Mouse (Mus musculus): Measurements from ENCODE around the gene Abcg1.

Abcg1 gene

DNA sequence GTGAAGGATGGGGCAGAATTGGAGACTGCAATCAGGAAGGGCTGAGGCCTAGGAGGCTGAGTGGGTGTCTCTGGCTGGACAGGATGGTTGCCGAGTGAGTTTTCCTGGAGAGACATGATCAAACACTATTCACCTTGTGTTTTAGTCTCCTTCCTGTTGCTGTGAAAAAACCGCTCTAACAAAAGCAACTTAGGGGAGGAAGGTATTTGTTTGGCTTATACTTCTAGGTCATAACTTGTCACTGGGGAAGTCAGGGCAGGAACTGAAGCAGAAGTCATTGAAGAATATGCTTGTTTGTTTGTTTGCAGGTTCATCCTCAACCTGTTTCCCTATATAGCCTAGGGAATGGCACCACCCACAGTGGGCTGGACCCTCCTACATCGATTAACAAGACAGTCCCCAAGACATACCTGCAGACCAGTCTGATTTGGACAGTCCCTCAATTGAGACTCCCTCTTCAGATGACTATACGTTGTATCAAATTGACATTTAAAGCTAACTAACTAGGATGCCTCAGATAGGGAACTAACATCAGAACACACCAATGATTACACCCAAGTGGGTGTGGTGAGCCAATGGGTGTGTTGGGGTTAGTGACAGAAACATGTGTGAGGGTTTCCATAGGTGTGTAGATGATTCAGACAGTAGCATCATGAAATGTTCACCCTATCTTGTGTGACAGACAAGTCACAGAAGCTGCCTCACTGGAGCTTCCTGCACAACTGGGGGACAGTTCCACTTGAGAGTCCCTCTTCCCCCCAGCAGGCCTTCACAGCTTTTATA, 25.0 kb downstream of the Abcg1 start:
- peak; percentile 47 for DNase-seq

DNA sequence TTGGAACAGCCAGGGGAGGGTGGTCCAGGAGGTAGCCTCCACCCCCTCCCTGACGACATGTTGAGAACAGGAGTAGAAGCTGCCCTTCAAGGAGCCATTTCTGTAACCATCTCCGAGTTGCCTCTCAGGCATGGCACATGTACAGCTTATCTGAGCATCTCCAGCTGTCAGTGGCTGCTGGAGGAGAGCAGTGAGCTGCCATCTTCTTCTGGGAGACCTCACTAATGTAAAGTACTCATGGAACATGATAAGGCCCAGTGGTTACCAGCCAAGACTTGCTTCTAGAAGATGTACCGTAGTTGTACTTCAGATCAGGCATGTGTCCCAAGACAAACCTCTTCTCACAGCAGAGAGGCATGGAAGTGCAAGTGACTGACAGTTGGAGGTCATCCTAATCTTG, 28.0 kb downstream of the Abcg1 start:
- no peak for DNase-seq

DNA sequence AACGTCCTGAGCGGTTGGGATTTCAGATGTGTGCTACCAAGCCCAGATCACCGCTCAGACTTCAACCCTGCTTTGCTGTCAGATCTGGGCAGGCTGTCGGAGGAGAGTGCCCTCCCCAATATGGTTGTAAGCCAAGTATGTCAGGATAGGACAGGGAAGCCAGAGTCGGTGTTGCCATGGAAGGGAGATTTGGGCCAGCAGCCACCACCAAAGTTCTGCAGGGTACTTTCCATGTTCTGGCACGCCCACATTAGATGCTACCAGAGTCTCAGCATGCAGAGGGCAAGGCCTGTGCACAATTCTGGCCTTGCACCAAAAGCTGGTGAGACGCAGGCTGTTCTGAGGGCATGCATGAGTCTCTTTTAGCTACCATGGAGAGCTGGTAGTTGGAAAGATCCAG, 28.7 kb downstream of the Abcg1 start:
- DNase-seq = no peak

DNA sequence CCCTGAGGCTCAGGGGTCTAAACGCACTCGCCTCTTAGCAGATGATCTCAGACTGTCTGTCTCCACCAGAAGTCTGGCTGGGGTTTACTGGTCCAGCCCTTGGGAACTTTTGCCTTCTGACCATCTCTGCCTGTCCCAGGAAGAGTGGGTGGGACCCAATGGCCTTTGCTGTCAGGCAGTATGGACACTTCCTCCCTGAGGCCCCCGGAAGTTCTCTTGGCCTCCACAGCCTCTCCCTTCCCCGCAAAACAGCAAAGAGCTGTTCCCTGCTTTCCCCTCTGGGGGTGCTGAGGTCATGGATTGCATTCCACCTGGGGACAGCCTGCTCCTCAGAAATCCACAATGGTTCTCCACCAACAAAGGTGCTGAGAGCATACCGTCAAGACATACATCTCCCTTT, 31.2 kb downstream of the Abcg1 start:
- DNase-seq = no peak

DNA sequence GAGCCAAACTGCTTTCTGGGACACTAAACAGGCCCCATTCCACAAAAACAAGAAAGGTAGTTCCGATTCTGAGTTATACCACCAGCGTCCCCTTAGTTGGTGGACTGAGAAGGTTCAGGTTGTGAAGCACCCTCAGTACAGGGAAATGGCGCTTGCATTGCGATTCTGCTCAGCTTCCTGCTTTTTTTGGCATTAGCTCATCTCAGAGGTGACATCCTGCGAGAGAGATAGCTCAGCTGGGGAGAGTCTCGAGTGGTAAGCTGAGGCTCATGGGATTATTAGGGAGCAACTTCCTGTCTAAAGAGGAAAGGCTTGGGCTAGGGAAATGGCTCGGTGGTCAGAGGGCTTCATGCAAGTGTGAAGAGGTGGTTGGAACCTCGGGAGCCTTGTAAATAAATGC, 32.4 kb downstream of the Abcg1 start:
- DNase-seq = no peak

DNA sequence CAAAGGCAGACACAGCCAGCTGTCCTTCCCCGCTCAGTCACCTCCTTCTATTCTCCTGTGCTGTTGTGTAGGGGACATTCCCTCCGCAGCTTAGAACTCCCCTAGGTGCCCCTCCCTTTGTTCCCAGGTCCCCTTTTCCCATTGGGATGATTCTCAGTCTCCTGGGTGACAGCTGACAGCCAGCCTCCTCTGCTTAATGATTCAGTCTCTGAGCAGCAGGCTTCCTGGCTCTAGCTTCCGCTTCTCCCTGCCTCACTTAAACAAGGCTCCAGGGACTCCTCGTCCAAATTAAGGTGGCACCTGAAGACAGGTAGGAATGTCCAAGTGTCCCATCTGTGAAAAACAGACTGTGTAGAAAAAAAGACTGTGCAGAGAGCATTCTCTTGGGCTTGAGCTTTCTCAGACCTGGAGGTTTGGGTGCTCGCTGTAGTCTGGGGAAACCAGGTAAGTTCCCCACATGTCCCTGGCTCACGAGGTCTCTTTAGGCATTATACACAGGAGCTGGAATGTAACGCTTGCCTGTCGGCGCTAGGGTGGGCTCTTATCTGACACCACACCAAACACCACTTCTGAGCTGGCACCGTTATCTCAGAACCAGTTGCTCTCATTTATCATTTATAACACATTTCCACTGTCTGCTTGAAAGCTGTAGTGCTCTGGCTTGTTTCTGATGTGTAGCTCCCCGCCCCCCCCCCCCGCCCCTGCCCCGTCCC, 33.7 kb downstream of the Abcg1 start:
- DNase-seq = no peak

DNA sequence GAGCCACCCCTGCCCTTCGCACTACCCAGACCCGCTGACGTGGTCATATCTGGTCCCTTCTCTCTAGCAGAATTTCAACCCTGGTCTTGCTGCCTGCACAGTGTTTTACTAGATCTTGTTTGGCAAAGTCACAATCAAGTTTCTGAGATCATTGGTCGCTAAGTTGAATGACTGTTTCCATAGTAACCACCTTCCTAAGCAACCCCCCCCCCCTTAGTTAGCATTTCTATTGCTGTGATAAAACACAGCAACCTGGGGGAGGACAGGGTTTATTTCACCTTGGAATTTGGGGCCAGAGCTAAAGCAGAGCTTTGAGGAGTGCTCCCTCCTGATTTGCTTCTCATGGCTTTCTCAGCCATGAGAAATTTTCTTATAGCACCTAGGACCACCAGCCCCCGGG, 37.3 kb downstream of the Abcg1 start:
- no peak for DNase-seq

DNA sequence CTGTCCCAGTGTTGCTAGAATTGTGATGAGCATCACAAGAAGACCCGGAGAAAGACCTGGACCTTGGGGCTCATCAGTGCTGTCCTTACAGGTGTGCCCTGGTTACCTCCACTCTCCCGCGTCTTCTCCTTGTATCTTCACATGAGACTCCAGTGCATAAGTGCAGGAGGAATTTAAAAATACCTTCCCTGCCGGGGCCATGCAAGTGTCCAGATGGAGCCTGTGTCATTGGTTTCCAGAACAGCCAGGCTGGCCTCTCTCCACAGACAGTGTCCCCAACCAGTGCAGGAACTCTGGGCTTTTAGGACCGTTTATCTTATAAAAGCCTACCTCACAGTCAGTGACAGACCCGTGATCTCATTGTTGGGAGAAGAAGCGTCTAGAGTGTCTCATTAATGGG, 38.1 kb downstream of the Abcg1 start:
- DNase-seq = no peak

DNA sequence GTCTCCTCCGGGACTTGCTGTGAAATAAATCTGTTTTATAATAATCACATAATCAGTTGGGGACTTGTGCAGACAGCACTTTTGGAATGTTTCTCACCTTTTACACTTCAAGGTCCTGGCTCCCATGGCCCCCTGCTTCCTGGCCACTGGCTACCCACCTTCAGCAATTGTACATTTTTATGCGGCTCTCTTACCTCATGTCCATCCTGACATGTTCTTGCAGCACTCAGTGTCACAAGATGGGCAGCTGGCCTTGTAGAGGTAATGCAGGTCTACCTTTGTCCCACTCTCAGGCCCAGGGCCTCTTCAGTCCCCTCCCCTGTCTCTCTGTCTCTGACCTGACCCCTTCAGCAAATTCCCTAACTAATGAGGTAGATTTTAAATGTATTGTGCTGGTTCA, 39.4 kb downstream of the Abcg1 start:
- DNase-seq = no peak

DNA sequence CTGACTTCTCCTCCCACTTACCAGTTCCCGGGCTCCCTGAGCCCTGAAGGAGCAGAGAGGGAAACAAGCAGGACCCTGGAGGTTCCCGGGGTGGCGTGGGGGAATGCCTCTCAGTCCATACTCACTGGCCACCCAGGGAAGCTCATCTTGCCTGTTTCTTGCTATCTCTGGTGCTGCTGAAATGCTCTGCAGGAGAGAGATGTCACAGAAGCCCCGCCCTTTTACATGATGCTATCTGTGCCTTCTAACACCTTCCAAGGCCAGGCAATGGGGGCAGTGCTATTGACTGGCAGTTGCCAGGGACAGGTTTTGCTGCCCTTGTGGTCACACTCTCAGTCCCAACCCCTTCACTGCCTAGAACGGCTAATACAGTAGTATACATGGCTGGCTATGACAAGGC, 41.3 kb downstream of the Abcg1 start:
- no peak for DNase-seq

DNA sequence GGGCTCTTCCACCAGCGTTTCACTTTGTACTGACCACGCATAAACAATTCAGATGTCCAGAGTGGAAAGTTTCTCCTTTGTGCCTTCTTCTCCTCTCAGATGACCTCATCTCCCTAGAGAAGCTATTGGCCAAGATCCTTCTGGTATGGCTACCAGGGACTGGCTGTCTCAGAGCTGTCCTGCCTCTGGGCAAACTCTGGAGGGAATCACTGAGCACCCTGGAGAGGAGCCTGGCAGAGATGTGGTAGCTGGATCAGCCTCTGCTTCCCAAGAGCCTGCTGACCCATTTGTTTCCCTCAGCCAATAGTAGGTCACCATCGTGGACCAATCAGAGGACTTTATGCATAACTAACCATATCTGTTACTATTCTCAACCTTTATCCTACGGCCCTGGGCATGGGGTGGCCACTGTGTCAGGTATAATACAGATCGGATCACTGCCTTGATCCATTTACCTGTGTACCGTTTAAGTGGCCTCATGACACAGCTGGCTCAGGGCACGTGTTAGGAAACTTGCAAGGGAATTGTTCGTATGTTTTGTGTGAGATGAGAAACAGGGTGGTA, 45.6 kb downstream of the Abcg1 start:
- no peak for DNase-seq

DNA sequence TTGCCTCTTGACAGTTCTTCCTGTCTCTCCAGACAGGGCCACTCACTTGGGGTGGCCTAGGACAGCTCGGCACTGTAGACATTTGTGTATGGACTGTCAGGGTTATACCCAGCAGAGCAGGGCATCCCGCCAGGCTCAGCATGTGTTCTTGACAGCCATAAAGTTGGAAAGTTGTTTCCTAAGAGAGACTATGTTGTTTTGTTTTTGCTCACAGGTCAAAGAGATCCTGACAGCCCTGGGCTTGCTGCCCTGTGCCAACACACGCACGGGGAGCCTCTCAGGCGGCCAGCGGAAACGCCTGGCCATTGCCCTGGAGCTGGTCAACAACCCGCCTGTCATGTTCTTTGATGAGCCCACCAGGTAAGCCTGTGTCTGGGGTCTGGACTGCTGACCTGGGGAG, 46.3 kb downstream of the Abcg1 start:
- no peak for DNase-seq

DNA sequence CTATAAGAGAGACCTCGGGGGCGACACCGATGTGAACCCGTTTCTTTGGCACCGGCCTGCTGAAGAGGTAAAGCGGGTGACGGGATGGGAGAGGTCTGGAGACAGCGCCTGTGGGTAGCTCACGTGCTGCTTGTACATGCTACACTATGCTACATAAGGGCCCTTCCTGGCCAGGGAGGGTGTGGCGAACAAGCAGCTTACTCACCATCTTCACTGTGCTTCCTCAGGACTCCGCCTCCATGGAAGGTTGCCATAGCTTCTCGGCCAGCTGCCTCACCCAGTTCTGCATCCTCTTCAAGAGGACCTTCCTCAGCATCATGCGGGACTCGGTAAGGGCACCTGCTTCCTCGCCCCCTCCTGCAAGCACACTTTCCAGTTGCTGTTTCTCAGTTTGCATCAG, 50.9 kb downstream of the Abcg1 start:
- no peak for DNase-seq

DNA sequence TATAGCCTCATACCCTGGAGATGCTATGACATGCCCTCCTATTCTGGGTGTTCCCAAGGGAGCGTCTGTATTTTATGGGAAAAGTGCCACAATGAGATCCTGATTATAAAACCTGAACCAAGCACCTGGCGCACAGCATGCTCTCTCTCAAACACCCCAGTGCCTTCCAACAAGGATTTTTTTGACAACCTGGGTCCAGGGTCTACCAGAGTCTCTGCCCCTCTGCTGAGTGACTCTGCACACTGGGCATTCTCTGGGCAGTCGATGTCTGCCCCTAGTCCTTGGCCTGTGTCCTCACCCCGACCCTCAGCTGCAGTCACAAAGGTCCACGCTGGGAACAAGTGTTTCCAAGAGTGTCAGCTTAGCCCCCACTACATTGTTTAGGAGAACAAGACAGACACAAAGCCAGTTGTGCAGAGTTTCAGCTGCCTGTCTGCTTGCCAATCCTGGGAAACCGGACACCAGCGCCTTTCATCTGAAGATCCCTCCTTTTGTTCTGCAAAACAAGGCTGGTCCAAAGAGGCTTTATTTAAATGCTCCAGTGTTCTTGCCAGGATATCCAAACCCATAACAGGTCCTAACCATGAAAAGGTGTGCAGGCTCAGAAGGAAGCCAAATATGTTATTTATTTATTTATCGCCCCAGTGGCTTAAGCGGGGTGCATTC, 55.8 kb downstream of the Abcg1 start:
- no peak for DNase-seq

DNA sequence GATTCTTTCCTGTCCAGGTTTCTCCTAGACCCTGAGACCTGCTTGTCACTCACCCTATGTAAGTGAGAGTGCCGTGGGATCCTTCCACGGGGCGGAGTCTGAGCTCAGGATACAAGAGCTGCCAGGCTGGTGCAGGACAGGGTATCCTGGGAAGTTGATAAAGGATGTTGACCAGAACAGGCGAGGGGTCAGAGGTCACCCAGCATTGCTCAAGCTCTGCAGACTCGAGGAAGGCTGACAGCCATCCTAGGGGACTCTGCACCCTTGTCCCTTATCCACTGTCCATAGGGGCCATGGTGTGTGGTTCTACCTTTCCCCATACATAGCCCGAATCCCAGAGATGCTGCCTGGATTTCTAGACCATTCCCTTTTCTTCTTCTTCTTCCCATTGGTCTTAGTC, 58.6 kb downstream of the Abcg1 start:
- no peak for DNase-seq

DNA sequence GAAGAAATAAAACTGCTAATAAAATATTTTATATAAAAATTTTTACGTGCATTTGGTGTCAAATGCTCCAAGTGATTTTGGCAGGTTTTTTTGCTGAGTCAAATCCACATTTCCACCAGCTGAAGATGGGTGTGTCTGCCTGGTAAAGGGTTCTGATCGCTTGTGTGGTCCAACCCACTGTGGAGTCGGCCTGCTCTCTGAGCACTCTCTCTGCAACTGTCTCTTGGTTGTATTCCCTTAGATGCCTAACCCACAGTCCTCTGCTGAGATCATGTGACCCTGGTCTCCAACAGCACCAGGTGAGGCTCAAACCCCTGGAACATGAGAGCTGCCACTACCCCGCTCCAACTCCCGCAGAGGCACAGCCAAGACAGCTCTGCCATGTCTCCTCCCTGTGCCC, 60.5 kb downstream of the Abcg1 start:
- DNase-seq = no peak

DNA sequence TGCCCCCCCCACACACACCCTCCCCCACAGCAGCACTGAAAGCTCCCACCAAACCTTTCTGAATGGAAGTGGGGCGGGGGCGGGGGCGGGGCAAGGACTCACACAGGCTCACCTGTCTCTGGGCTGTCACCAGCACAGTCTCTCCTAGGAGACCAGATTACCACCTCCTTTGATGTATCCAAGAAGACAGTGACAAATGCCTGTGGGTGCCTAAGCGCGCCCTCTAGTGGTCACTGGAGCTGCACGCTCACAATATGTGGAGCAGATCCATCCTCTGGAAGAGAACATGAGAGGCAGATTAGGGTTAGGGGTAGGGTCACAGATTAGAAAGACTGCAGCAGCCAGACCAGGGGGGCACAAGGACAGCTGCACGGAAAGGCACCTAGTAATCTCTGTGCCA, 62.0 kb downstream of the Abcg1 start:
- peak; percentile 76 for DNase-seq

DNA sequence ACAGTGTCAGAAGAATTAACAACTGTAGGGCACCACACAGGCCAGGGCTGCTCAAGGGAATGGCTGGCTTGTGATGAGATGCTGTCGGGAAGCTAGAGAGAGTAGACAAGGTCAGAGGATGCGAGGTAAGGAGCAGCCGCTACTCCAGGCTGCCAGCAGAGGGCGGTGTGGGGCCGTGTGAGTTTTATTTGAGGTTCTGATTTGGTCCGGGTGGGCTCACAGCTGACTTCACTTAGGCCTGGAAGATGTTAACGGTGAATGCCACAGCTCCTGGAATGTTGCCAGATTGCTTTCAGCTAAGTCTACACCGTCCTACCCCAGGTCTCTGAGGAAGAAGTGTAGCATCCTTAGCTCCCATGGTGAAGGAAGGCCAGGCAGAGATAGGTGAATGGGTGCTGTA, 64.5 kb downstream of the Abcg1 start:
- DNase-seq = peak; percentile 19

DNA sequence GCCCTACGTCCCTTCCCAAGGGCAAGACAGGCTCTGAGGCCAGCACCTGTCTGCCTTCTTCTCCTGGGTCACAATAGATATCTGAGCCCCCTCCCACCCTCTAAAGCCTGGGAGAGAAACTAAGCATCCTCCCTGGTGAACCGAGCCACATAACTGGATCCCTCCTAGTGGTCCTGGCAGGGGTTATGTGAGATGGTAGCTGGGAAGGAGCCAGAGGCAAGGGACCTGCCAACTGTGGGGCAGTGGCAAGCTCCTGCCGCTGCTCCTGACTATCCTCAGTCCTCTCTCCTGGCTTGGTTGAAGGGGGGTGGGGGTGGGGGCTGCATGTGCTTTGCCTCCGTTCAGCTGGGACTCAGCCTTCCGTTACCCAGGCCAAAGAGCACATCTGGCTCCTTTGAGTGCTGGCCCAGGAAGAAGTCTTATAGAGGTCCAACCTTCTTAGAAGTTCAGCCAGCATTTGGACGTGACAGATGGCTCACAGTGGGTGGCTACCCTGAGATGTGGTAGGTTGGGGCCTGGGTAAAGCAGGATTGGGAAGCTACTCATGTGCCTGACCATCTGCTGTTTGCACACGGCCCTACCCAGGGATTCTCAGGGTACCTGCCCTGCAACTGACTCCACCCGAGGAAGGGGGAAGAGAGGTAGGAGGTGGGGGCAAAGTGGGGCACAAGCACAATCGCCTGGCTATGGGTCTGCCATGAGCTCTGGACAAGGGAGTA, 68.2 kb downstream of the Abcg1 start:
- DNase-seq = no peak

DNA sequence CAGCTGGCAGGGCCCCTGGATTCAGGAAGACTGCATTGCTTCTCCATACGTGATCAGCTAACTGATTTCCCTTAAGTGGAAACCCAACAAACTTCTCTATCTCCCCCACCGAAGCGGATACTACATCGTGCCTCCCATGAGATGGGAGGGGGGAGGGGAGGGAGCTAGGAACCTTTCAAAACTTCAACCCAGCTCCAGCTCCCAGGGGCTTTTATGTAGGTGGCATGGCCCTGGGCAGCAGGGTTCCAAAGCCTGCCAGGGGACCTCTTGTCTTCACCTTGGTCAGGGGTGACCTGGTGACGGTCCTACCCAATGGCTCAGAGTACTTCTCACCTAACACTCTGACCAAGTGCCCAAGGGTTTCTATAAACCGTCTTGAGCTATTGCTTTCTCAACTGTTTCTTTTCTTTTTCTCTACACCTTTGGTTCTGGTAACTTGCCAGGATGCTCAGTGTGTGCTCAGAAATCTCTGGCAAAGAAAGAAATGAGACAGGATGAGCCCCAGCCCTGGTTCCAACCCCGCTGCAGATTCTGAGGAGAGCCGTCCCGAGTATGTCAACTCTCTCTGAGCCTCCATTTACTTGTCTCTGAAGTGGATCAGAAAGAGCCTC, 71.3 kb downstream of the Abcg1 start:
- no peak for DNase-seq

DNA sequence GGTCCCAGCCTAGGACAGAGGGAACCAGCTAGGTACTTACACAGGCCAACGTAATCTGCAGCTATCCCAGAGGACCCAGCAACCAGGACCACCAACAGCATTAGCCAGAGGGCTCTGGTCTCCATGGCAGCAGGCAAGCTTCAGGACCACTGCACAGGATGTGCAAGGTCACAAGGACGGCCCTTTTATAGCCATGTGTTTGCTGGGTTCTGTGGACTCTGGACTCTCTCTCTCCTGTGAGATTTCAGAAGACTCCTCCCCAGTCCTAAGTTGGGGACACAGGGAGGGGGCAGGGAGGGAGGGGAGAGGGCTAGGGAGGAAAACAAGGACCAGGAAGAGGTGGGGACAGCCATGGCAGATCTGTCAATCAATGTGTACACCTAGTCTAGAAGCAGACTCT, 72.0 kb downstream of the Abcg1 start, which contains the start of gene Tff3:
Gene Tff3 (minus strand): TSS at position 195 of the 400 bp plus-strand sequence.
- DNase-seq = no peak

DNA sequence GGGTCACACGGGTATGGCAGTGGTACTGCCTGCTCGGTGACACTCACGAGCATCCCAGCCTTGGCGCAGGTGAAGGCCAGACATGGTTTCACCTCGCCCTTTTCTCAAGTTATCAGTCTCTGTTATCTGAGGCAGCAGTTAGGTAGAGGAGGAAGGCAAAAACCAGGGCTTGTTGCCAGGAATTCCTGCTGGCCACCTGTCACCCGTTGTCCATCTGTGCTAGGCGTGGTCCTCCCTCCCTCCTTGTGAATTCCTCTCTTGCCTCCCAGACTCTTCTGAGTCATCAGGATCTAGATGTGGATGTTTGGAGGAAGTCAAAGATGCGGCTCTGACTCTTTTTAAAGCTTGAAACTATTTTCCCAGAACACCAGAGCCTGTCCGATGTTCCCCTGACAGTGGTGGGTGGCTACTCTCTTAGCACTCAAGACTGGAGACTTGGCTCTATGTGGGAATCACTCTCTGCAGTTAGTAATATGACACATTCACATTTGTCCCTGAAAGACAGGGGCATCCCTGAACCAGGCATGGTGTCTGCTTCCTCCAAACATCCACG, 73.9 kb downstream of the Abcg1 start:
- no peak for DNase-seq

All from kidney, postnatal 14 days (tissue).